9 mouse cellular contexts compared by ENCODE assay signal in genomic region chr19:6373539-6374400, GRCm38 (mm10). TPM values are rescaled to one million over a fixed set of nuclear protein-coding genes. Genes with fewer than 3 reads are reported as not detected.
A peak's percentile ranks its signal among the peaks of the same experiment; 100 is the strongest.
DNase-seq lines count a peak whose midpoint lies in the region; ATAC-seq and TF ChIP-seq lines count a peak whose summit lies in the region.
"Had no signal": no experiment of that assay in that cellular context is flagged by ENCODE, and none has a peak within 500 bp of the region (broad histone marks: within the 10 kb centered on the region; RNA-seq: fewer than 3 reads in every experiment).

No protein-coding gene starts in this region.

- intact Hi-C loops in heart, postnatal 10 days (cut with DNase I) = loop anchor here (5.0 kb wide), 1 partner anchor 79 kb away; no protein-coding TSS in a partner anchor

- peak; percentile 79 to 86 for DNase-seq in CD8-positive naive resting alpha-beta T cell, adult 2 months (ENCODE audit: low read depth in 2 of 2, low spot score in 2 of 2)
- DNase-seq in forebrain, embryonic 10.5 days (ENCODE audit: extremely low spot score, low spot score) = peak; percentile 71
- peak; percentile 89 to 95 for DNase-seq in heart, postnatal 10 days
- DNase-seq in layer of hippocampus, adult 18-20 months (ENCODE audit: low spot score in 2 of 2) = peak; percentile 47 to 81
- peak; percentile 91 for DNase-seq in lung, embryonic 14.5 days
- peak; percentile 79 for DNase-seq in ovary, postnatal 36 days (ENCODE audit: low spot score)
- DNase-seq in thymus, postnatal 25 days = peak; percentile 85

- 79% methylated on average over 12 of the region's 12 CpGs for WGBS in forebrain, embryonic 10.5 days
- 60% methylated on average over 12 of the region's 12 CpGs for WGBS in lung, embryonic 14.5 days

- no peak for ATAC-seq in lung, embryonic 14.5 days (ENCODE audit: insufficient read depth)

- peak; percentile 96 for TF ChIP-seq CTCF in bone marrow macrophage, adult 2 months (IDR thresholded peaks at IDR 0.05; ENCODE audit: low read depth, low read length)
- peak; percentile 84 for TF ChIP-seq CTCF in lung, embryonic 14.5 days (IDR thresholded peaks at IDR 0.05; ENCODE audit: low read depth)

- TF ChIP-seq POLR2A in bone marrow macrophage, adult 2 months (IDR thresholded peaks at IDR 0.05; ENCODE audit: borderline replicate concordance, low read depth, low read length) = no peak

- peaks cover 7% of the 10 kb centered on the region for H3K4me1 ChIP-seq in bone marrow macrophage, adult 2 months (ENCODE audit: control insufficient read depth, insufficient read depth, low read length)
- peaks cover 39% of the 10 kb centered on the region for H3K4me1 ChIP-seq in forebrain, embryonic 10.5 days
- no peaks in the 10 kb centered on the region for H3K4me1 ChIP-seq in lung, embryonic 14.5 days (ENCODE audit: insufficient read depth)

- no peak overlapping the region for H3K27ac ChIP-seq in bone marrow macrophage, adult 2 months (ENCODE audit: insufficient read depth, low read depth, low read length)
- no peak overlapping the region for H3K27ac ChIP-seq in forebrain, embryonic 10.5 days
- no peak overlapping the region for H3K27ac ChIP-seq in lung, embryonic 14.5 days (ENCODE audit: low read depth)

- no peak overlapping the region for H3K4me2 ChIP-seq in lung, embryonic 14.5 days

- H3K36me3 ChIP-seq in forebrain, embryonic 10.5 days (replicated peaks) = peaks cover 100% of the 10 kb centered on the region
- peaks cover 99% of the 10 kb centered on the region for H3K36me3 ChIP-seq in lung, embryonic 14.5 days (ENCODE audit: insufficient read depth)

- no peaks in the 10 kb centered on the region for H3K9me3 ChIP-seq in forebrain, embryonic 10.5 days
- no peaks in the 10 kb centered on the region for H3K9me3 ChIP-seq in lung, embryonic 14.5 days (ENCODE audit: low read depth, low read length)

- H3K27me3 ChIP-seq in forebrain, embryonic 10.5 days (ENCODE audit: poor library complexity, severe bottlenecking) = no peaks in the 10 kb centered on the region
- H3K27me3 ChIP-seq in lung, embryonic 14.5 days (ENCODE audit: insufficient read depth, low read length) = no peaks in the 10 kb centered on the region

- no peak overlapping the region for H3K9ac ChIP-seq in lung, embryonic 14.5 days

- no peak overlapping the region for H3K4me3 ChIP-seq in bone marrow macrophage, adult 2 months (ENCODE audit: insufficient read depth, low read length)
- 0 out of 2 replicates have a peak overlapping the region, but pooled peaks have one; percentile 0 for H3K4me3 ChIP-seq in forebrain, embryonic 10.5 days
- no peak overlapping the region for H3K4me3 ChIP-seq in lung, embryonic 14.5 days (ENCODE audit: low read depth, low read length)
- H3K4me3 ChIP-seq: erythroblast, embryonic 14.5 days had no signal

RNA-seq across cellular contexts. Expression of gene Sf1, which starts 10.3 kb away (rescaled TPM):
- polyA plus RNA-seq in bone marrow macrophage, adult 2 months (2012; ENCODE audit: insufficient read depth, insufficient read length, missing spikeins) = 159 and 170 TPM in 2 replicates
- polyA plus RNA-seq in forebrain, embryonic 10.5 days (2016; fragmentation: Nextera tagmentation; extraction: Ambion mirVana) = 201 TPM in 2 replicates
- total RNA-seq in heart, postnatal 10 days (2021) = 100 to 1,000 TPM; 118 to 143 TPM
- 100 to 1,000 TPM; 196 to 207 TPM for total RNA-seq in layer of hippocampus, adult 18-20 months (2021)
- 177 and 200 TPM in 2 replicates for polyA plus RNA-seq in lung, embryonic 14.5 days (2014; fragmentation: Nextera tagmentation; extraction: Ambion mirVana)

RNA-seq across cellular contexts. Expression of gene Pygm, which starts 10.4 kb away (rescaled TPM):
- 0.97 and 2.1 TPM in 2 replicates for polyA plus RNA-seq in bone marrow macrophage, adult 2 months (2012; ENCODE audit: insufficient read depth, insufficient read length, missing spikeins)
- 0.83 and 2.0 TPM in 2 replicates for polyA plus RNA-seq in forebrain, embryonic 10.5 days (2016; fragmentation: Nextera tagmentation; extraction: Ambion mirVana)
- 100 to 1,000 TPM; 622 to 693 TPM for total RNA-seq in heart, postnatal 10 days (2021)
- 10 to 100 TPM; 26.4 to 27.2 TPM for total RNA-seq in layer of hippocampus, adult 18-20 months (2021)
- polyA plus RNA-seq in lung, embryonic 14.5 days (2014; fragmentation: Nextera tagmentation; extraction: Ambion mirVana) = 6.1 and 9.3 TPM in 2 replicates

RNA-seq across cellular contexts. Expression of gene Rasgrp2, which starts 25.4 kb away (rescaled TPM):
- 5.9 and 7.7 TPM in 2 replicates for polyA plus RNA-seq in bone marrow macrophage, adult 2 months (2012; ENCODE audit: insufficient read depth, insufficient read length, missing spikeins)
- polyA plus RNA-seq in forebrain, embryonic 10.5 days (2016; fragmentation: Nextera tagmentation; extraction: Ambion mirVana) = 15.6 and 17.0 TPM in 2 replicates
- total RNA-seq in heart, postnatal 10 days (2021) = 10 to 100 TPM; 50.7 to 60.2 TPM
- 10 to 100 TPM; 29.4 to 32.4 TPM for total RNA-seq in layer of hippocampus, adult 18-20 months (2021)
- polyA plus RNA-seq in lung, embryonic 14.5 days (2014; fragmentation: Nextera tagmentation; extraction: Ambion mirVana) = 34.8 and 35.1 TPM in 2 replicates

RNA-seq across cellular contexts. Expression of gene Map4k2, which starts 32.8 kb away (rescaled TPM):
- polyA plus RNA-seq in bone marrow macrophage, adult 2 months (2012; ENCODE audit: insufficient read depth, insufficient read length, missing spikeins) = 57.4 and 58.5 TPM in 2 replicates
- 12.6 and 14.5 TPM in 2 replicates for polyA plus RNA-seq in forebrain, embryonic 10.5 days (2016; fragmentation: Nextera tagmentation; extraction: Ambion mirVana)
- 10 to 100 TPM; 52.3 to 52.4 TPM for total RNA-seq in heart, postnatal 10 days (2021)
- 10 to 100 TPM; 82.2 to 89.6 TPM for total RNA-seq in layer of hippocampus, adult 18-20 months (2021)
- 13.4 and 22.2 TPM in 2 replicates for polyA plus RNA-seq in lung, embryonic 14.5 days (2014; fragmentation: Nextera tagmentation; extraction: Ambion mirVana)

RNA-seq across cellular contexts. Expression of gene Men1, which starts 39.0 kb away (rescaled TPM):
- polyA plus RNA-seq in bone marrow macrophage, adult 2 months (2012; ENCODE audit: insufficient read depth, insufficient read length, missing spikeins) = 28.1 and 29.1 TPM in 2 replicates
- 115 and 130 TPM in 2 replicates for polyA plus RNA-seq in forebrain, embryonic 10.5 days (2016; fragmentation: Nextera tagmentation; extraction: Ambion mirVana)
- 10 to 100 TPM; 18.6 to 21.8 TPM for total RNA-seq in heart, postnatal 10 days (2021)
- 10 to 100 TPM; 63.0 to 71.3 TPM for total RNA-seq in layer of hippocampus, adult 18-20 months (2021)
- 60.3 and 68.6 TPM in 2 replicates for polyA plus RNA-seq in lung, embryonic 14.5 days (2014; fragmentation: Nextera tagmentation; extraction: Ambion mirVana)
